12 mouse cellular contexts compared by ENCODE assay signal in genomic region chr1:94053530-94054216, GRCm38 (mm10). TPM values are rescaled to one million over a fixed set of nuclear protein-coding genes. Genes with fewer than 3 reads are reported as not detected.
A peak's percentile ranks its signal among the peaks of the same experiment; 100 is the strongest.
DNase-seq lines count a peak whose midpoint lies in the region; ATAC-seq and TF ChIP-seq lines count a peak whose summit lies in the region.
"Had no signal": no experiment of that assay in that cellular context is flagged by ENCODE, and none has a peak within 500 bp of the region (broad histone marks: within the 10 kb centered on the region; RNA-seq: fewer than 3 reads in every experiment).

No protein-coding gene starts in this region.

- no peak for TF ChIP-seq CTCF in hindbrain, postnatal 0 days (IDR thresholded peaks at IDR 0.05; ENCODE audit: low read depth)

- H3K9ac ChIP-seq in hindbrain, postnatal 0 days (replicated peaks; ENCODE audit: low read length) = no peak overlapping the region; the same call in 1 of the 2 replicates
- no peak overlapping the region for H3K9ac ChIP-seq in hindbrain, embryonic 12.5 days
- no peak overlapping the region for H3K9ac ChIP-seq in forebrain, embryonic 16.5 days (replicated peaks; ENCODE audit: low read depth, low read length)
- no peak overlapping the region for H3K9ac ChIP-seq in kidney, embryonic 14.5 days (ENCODE audit: low read depth, low read length)

- H3K9me3 ChIP-seq in hindbrain, postnatal 0 days (ENCODE audit: low read length) = no peaks in the 10 kb centered on the region
- H3K9me3 ChIP-seq in hindbrain, embryonic 12.5 days (replicated peaks) = no peaks in the 10 kb centered on the region
- H3K9me3 ChIP-seq in forebrain, embryonic 16.5 days (ENCODE audit: control insufficient read depth, low read length) = no peaks in the 10 kb centered on the region
- H3K9me3 ChIP-seq in kidney, embryonic 14.5 days (ENCODE audit: control insufficient read depth, low read length) = no peaks in the 10 kb centered on the region
- H3K9me3 ChIP-seq: G1E had no signal

- H3K27ac ChIP-seq in hindbrain, postnatal 0 days = no peak overlapping the region
- no peak overlapping the region for H3K27ac ChIP-seq in hindbrain, embryonic 12.5 days
- H3K27ac ChIP-seq in forebrain, embryonic 16.5 days (ENCODE audit: low read length) = no peak overlapping the region
- H3K27ac ChIP-seq in kidney, embryonic 14.5 days (ENCODE audit: low read depth, low read length) = no peak overlapping the region
- H3K27ac ChIP-seq: macrophage had no signal

- H3K4me1 ChIP-seq in hindbrain, postnatal 0 days (ENCODE audit: insufficient read depth, low read length) = no peaks in the 10 kb centered on the region
- H3K4me1 ChIP-seq in hindbrain, embryonic 12.5 days = 0 out of 2 replicates have a peak, but pooled peaks cover 2% of the 10 kb centered on the region
- no peaks in the 10 kb centered on the region for H3K4me1 ChIP-seq in forebrain, embryonic 16.5 days (replicated peaks; ENCODE audit: control insufficient read depth, insufficient read depth, low read length)
- H3K4me1 ChIP-seq in kidney, embryonic 14.5 days (ENCODE audit: control insufficient read depth, insufficient read depth, low read length) = no peaks in the 10 kb centered on the region

- peak; percentile 35; the same call in 1 of the 2 replicates for ATAC-seq in hindbrain, postnatal 0 days
- ATAC-seq in hindbrain, embryonic 12.5 days (ENCODE audit: low FRiP score) = no peak
- ATAC-seq in forebrain, embryonic 16.5 days = peak; percentile 36; the same call in 1 of the 2 replicates
- ATAC-seq in kidney, embryonic 14.5 days (ENCODE audit: low FRiP score, low TSS enrichment) = no peak

- no peaks in the 10 kb centered on the region for H3K36me3 ChIP-seq in hindbrain, postnatal 0 days (ENCODE audit: insufficient read depth, low read length)
- no peaks in the 10 kb centered on the region for H3K36me3 ChIP-seq in hindbrain, embryonic 12.5 days
- no peaks in the 10 kb centered on the region for H3K36me3 ChIP-seq in forebrain, embryonic 16.5 days (ENCODE audit: control insufficient read depth, insufficient read depth)
- H3K36me3 ChIP-seq in kidney, embryonic 14.5 days (ENCODE audit: control insufficient read depth, insufficient read depth, low read length) = no peaks in the 10 kb centered on the region
- H3K36me3 ChIP-seq: G1E had no signal

- no peaks in the 10 kb centered on the region for H3K27me3 ChIP-seq in hindbrain, postnatal 0 days (ENCODE audit: insufficient read depth, low read length)
- no peaks in the 10 kb centered on the region for H3K27me3 ChIP-seq in hindbrain, embryonic 12.5 days
- H3K27me3 ChIP-seq in forebrain, embryonic 16.5 days (replicated peaks; ENCODE audit: control insufficient read depth, insufficient read depth, low read length) = no peaks in the 10 kb centered on the region
- no peaks in the 10 kb centered on the region for H3K27me3 ChIP-seq in kidney, embryonic 14.5 days (ENCODE audit: control insufficient read depth, insufficient read depth, low read length)

- 65% methylated on average over 7 of the region's 7 CpGs for WGBS in hindbrain, postnatal 0 days
- 66% methylated on average over 7 of the region's 7 CpGs for WGBS in hindbrain, embryonic 12.5 days
- 60% methylated on average over 7 of the region's 7 CpGs for WGBS in forebrain, embryonic 16.5 days
- WGBS in kidney, embryonic 14.5 days = 76% methylated on average over 7 of the region's 7 CpGs

- H3K4me3 ChIP-seq in hindbrain, postnatal 0 days (ENCODE audit: low read length) = no peak overlapping the region
- no peak overlapping the region for H3K4me3 ChIP-seq in hindbrain, embryonic 12.5 days
- no peak overlapping the region for H3K4me3 ChIP-seq in forebrain, embryonic 16.5 days (replicated peaks; ENCODE audit: low read length)
- H3K4me3 ChIP-seq in kidney, embryonic 14.5 days (ENCODE audit: low read length) = no peak overlapping the region

- no peak for DNase-seq in hindbrain, postnatal 0 days (ENCODE audit: low spot score)
- DNase-seq in layer of hippocampus, postnatal 25 days (ENCODE audit: extremely low spot score in 1 of 2, low spot score in 1 of 2) = peak; percentile 33 to 41
- peak; percentile 82 for DNase-seq in right cerebral cortex, postnatal 25 days
- no peak for DNase-seq in retina, embryonic 14.5 days (ENCODE audit: low spot score)
- DNase-seq in urinary bladder, postnatal 25 days (ENCODE audit: low spot score) = no peak
- DNase-seq: gastrocnemius, postnatal 36 days; kidney, adult 9 months had no signal

- no peak overlapping the region for H3K4me2 ChIP-seq in hindbrain, postnatal 0 days (ENCODE audit: low read depth, low read length)
- H3K4me2 ChIP-seq in hindbrain, embryonic 12.5 days (replicated peaks) = no peak overlapping the region
- no peak overlapping the region for H3K4me2 ChIP-seq in forebrain, embryonic 16.5 days (ENCODE audit: low read length)
- no peak overlapping the region for H3K4me2 ChIP-seq in kidney, embryonic 14.5 days (replicated peaks; ENCODE audit: low read depth, low read length)

RNA-seq across cellular contexts. Expression of gene Pdcd1, which starts 1.3 kb away (rescaled TPM):
- not detected in 2 replicates for total RNA-seq in hindbrain, postnatal 0 days (2014; rRNA removed)
- polyA plus RNA-seq in hindbrain, postnatal 0 days (2015; fragmentation: Nextera tagmentation; extraction: Ambion mirVana) = not detected in 2 replicates
- 0.10 TPM in 1 of 2 replicates, not detected in the other for polyA plus RNA-seq in hindbrain, embryonic 12.5 days (2016; fragmentation: Nextera tagmentation; extraction: Ambion mirVana)
- polyA plus RNA-seq in forebrain, embryonic 16.5 days (2015; fragmentation: Nextera tagmentation; extraction: Ambion mirVana) = not detected in 2 replicates
- under 1 TPM; 0.17 to 0.31 TPM for total RNA-seq in layer of hippocampus, postnatal 25 days (2021)
- not detected in 2 replicates for polyA plus RNA-seq in kidney, embryonic 14.5 days (2014; fragmentation: Nextera tagmentation; extraction: Ambion mirVana)
- total RNA-seq: gastrocnemius, postnatal 36 days had no signal
- polyA plus RNA-seq: macrophage had no signal

RNA-seq across cellular contexts. Expression of gene Neu4, which starts 33.4 kb away (rescaled TPM):
- 1.2 and 2.2 TPM in 2 replicates for total RNA-seq in hindbrain, postnatal 0 days (2014; rRNA removed)
- polyA plus RNA-seq in hindbrain, postnatal 0 days (2015; fragmentation: Nextera tagmentation; extraction: Ambion mirVana) = 1.1 and 1.6 TPM in 2 replicates
- polyA plus RNA-seq in hindbrain, embryonic 12.5 days (2016; fragmentation: Nextera tagmentation; extraction: Ambion mirVana) = not detected in 2 replicates
- not detected in 2 replicates for polyA plus RNA-seq in forebrain, embryonic 16.5 days (2015; fragmentation: Nextera tagmentation; extraction: Ambion mirVana)
- 10 to 100 TPM; 15.3 to 17.6 TPM for total RNA-seq in layer of hippocampus, postnatal 25 days (2021)
- not detected in 2 replicates for polyA plus RNA-seq in kidney, embryonic 14.5 days (2014; fragmentation: Nextera tagmentation; extraction: Ambion mirVana)
- total RNA-seq: gastrocnemius, postnatal 36 days had no signal
- polyA plus RNA-seq: G1E, macrophage had no signal

Comparison
In these comparisons a context has a peak if more than half of its experiments do, and no peak if none do; other contexts are left out.
1. ATAC-seq: peak in hindbrain, postnatal 0 days (single experiment) and forebrain, embryonic 16.5 days (single experiment); none in hindbrain, embryonic 12.5 days (single experiment) and kidney, embryonic 14.5 days (single experiment).
2. DNase-seq: peak in layer of hippocampus, postnatal 25 days (2 of 2) and right cerebral cortex, postnatal 25 days (single experiment); none in hindbrain, postnatal 0 days (single experiment), retina, embryonic 14.5 days (single experiment) and urinary bladder, postnatal 25 days (single experiment).